ENCODE assay signal across 8 mouse cellular contexts in the genomic region with DNA sequence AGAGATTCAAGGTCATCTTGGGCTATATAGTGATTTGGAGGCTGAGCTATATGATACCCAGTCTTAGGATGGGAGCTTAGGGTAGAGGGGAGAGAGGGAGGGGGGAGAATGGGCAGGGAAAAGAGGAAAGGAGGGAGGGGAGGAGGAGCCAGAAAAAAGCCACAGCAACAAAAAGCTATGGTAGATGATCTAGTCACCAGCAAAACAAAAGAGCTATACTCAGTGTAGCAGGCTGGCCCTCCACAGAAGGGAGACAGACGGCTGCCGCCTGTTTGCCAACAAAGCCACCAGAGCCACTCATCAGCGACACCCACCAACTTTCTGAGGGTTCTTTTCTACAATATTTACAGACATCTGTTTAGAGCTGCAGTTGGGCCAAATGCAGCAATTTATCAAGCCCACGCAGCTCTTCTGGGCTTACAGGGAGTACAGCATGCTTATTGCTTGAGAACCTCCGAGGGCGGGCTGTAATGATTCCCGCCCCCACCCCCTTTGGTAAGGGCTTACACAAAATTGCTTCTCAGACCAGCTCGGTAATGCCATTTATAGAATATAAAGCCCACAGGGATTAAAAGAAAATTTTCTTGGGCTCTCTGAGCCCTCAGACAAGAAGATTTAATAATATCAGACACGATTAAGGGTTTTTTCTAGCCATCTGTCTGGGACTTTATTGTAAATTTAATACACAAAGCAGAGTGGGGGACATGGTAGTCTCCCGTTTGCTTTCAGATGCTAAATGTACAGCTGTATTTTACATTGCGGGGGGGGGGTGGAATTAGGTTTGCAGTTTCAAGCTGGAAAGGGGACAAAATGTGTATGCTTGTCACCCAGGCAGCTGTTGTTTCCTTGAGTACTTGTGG.
A peak's percentile ranks its signal among the peaks of the same experiment; 100 is the strongest.
DNase-seq lines count a peak whose midpoint lies in the region; ATAC-seq and TF ChIP-seq lines count a peak whose summit lies in the region.

No protein-coding gene starts in this region.

- no peak overlapping the region for H3K9ac ChIP-seq in lung, embryonic 15.5 days
- peak overlapping the region; percentile 14; the same call in 1 of the 2 replicates for H3K9ac ChIP-seq in forebrain, postnatal 0 days

- TF ChIP-seq CTCF in forebrain, postnatal 0 days (IDR thresholded peaks at IDR 0.05; ENCODE audit: low read depth): no peak

- peak overlapping the region; percentile 10; the same call in 1 of the 2 replicates for H3K4me2 ChIP-seq in lung, embryonic 15.5 days
- H3K4me2 ChIP-seq in forebrain, postnatal 0 days (ENCODE audit: low read depth): no peak overlapping the region; the same call in 1 of the 2 replicates

- H3K27me3 ChIP-seq in lung, embryonic 15.5 days: no peaks in the 10 kb centered on the region
- no peaks in the 10 kb centered on the region for H3K27me3 ChIP-seq in forebrain, postnatal 0 days (ENCODE audit: insufficient read depth, low read length)

- peak; percentile 70 for ATAC-seq in lung, embryonic 15.5 days (ENCODE audit: borderline replicate concordance, extremely low read depth, low FRiP score, low TSS enrichment)
- ATAC-seq in forebrain, postnatal 0 days: peak; percentile 84

- peaks cover 3% of the 10 kb centered on the region; the same call in 1 of the 2 replicates for H3K4me1 ChIP-seq in lung, embryonic 15.5 days
- H3K4me1 ChIP-seq in forebrain, postnatal 0 days (ENCODE audit: insufficient read depth): peaks cover 16% of the 10 kb centered on the region

- no peak overlapping the region for H3K4me3 ChIP-seq in lung, embryonic 15.5 days
- H3K4me3 ChIP-seq in forebrain, postnatal 0 days (ENCODE audit: low read depth, low read length): no peak overlapping the region

- 45% methylated on average over 11 of the region's 11 CpGs for WGBS in lung, embryonic 15.5 days
- WGBS in forebrain, postnatal 0 days: 18% methylated on average over 11 of the region's 11 CpGs

- H3K9me3 ChIP-seq in lung, embryonic 15.5 days: no peaks in the 10 kb centered on the region
- H3K9me3 ChIP-seq in forebrain, postnatal 0 days (ENCODE audit: low read length): no peaks in the 10 kb centered on the region

- DNase-seq in lung, adult 18-20 months: no peak
- peak; percentile 75 for DNase-seq in forebrain, postnatal 0 days
- DNase-seq in left cerebral cortex, adult 18-20 months (ENCODE audit: low spot score in 2 of 2): peak; percentile 58 to 76
- DNase-seq in retina, adult 2 months (ENCODE audit: low read depth, low spot score): peak; percentile 13
- no peak for DNase-seq in spleen, adult 18-20 months
- DNase-seq in thymus, postnatal 14 days: no peak
- no peak for DNase-seq in thymus, postnatal 4 days

- H3K27ac ChIP-seq in lung, embryonic 15.5 days: no peak overlapping the region
- H3K27ac ChIP-seq in forebrain, postnatal 0 days (ENCODE audit: low read depth, low read length): peak overlapping the region; percentile 69

- H3K36me3 ChIP-seq in lung, embryonic 15.5 days: no peaks in the 10 kb centered on the region
- no peaks in the 10 kb centered on the region for H3K36me3 ChIP-seq in forebrain, postnatal 0 days (ENCODE audit: insufficient read depth)

Comparison
In these comparisons a context has a peak if more than half of its experiments do, and no peak if none do; other contexts are left out.
1. DNase-seq: peak in forebrain, postnatal 0 days (single experiment), left cerebral cortex, adult 18-20 months (2 of 2) and retina, adult 2 months (single experiment); none in lung, adult 18-20 months (0 of 2), spleen, adult 18-20 months (0 of 2), thymus, postnatal 14 days (single experiment) and thymus, postnatal 4 days (single experiment).